ENCODE assay signal across 31 mouse cellular contexts in genomic region chr1:104773207-104773606, GRCm38 (mm10). TPM values are rescaled to one million over a fixed set of nuclear protein-coding genes. Genes with fewer than 3 reads are reported as not detected.
"Had no signal": no experiment of that assay in that cellular context is flagged by ENCODE, and none has a peak within 500 bp of the region (broad histone marks: within the 10 kb centered on the region; RNA-seq: fewer than 3 reads in every experiment).

No protein-coding gene starts in this region.

- H3K27ac ChIP-seq: embryonic facial prominence, embryonic 10.5 days; embryonic facial prominence, embryonic 12.5 days; embryonic facial prominence, embryonic 13.5 days; embryonic facial prominence, embryonic 15.5 days; forebrain, embryonic 10.5 days; forebrain, embryonic 12.5 days; forebrain, embryonic 13.5 days; forebrain, embryonic 15.5 days; gastrocnemius, adult 2 months; heart, adult 2 months had no signal

- ATAC-seq: forebrain, embryonic 13.5 days; forebrain, embryonic 14.5 days; forebrain, embryonic 15.5 days; forebrain, embryonic 16.5 days; forebrain, postnatal 0 days had no signal

- DNase-seq: cerebellum, adult 8-10 months; cerebellum, adult 9-10 months; cerebellum, adult 9-11 months; cerebellum, postnatal 14 days; cerebellum, postnatal 25 days; cerebellum, postnatal 36 days; embryo, embryonic 11 days; forebrain, postnatal 0 days; gastrocnemius, adult 2 months; gastrocnemius, postnatal 10 days; gastrocnemius, postnatal 14 days; gastrocnemius, postnatal 25 days; gastrocnemius, postnatal 36 days; heart, adult 11 months; heart, adult 18-20 months; heart, adult 2 months had no signal

- H3K4me3 ChIP-seq: embryonic facial prominence, embryonic 10.5 days; embryonic facial prominence, embryonic 12.5 days; embryonic facial prominence, embryonic 13.5 days; embryonic facial prominence, embryonic 15.5 days; erythroblast, embryonic 14.5 days; forebrain, embryonic 10.5 days; forebrain, embryonic 12.5 days; forebrain, embryonic 13.5 days; forebrain, embryonic 15.5 days; gastrocnemius, adult 2 months; heart, adult 2 months had no signal

RNA-seq across cellular contexts. Expression of gene Cdh20, which starts 4.9 kb away (rescaled TPM):
- total RNA-seq: common myeloid progenitor, adult 5-6 weeks; gastrocnemius, adult 18-20 months; granulocyte monocyte progenitor cell, adult 5-6 weeks had no signal
- polyA plus RNA-seq: erythroblast, embryonic 14.5 days; gonadal fat pad, adult 2 months had no signal
